Mouse (Mus musculus): ENCODE data around the gene Insyn1. TPM values are rescaled to one million over a fixed set of nuclear protein-coding genes. Genes with fewer than 3 reads are reported as not detected.
A peak's percentile ranks its signal among the peaks of the same experiment; 100 is the strongest.

The Insyn1 gene
- total RNA-seq, 2 experiments from 2014 or later: 10.7 to 11.1 TPM

DNA sequence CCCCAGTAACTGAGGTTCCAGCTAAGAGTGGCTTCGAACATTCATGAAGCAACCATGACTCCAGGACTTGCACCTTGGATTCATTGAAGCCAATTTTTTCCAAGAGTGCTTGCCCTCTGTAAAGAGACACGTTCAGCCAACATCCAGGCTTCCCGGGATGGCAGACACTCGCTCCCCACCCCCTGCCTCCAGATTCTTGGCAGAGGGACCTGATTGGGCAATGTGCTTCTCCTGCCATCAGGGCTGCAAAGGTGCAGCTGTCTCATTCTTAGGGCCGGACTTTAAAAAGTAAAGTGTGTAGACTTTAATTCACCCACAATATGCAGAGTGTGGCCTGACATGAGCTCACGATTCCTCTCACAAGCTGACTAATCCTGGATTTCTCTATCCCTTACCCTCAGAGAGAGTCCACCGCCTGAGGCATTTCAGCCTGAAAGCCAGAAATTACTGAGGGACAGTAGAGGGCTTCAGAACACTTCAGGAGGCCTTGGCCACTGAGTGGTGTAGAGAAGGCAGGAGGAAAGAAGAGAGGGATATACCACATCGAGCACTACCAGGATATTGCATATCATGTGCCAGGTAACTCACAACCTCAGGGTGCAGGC lies 15.1 kb upstream of the Insyn1 start:
- DNase-seq: no peak
- intact Hi-C loops (cut with DNase I): no loop called here

DNA sequence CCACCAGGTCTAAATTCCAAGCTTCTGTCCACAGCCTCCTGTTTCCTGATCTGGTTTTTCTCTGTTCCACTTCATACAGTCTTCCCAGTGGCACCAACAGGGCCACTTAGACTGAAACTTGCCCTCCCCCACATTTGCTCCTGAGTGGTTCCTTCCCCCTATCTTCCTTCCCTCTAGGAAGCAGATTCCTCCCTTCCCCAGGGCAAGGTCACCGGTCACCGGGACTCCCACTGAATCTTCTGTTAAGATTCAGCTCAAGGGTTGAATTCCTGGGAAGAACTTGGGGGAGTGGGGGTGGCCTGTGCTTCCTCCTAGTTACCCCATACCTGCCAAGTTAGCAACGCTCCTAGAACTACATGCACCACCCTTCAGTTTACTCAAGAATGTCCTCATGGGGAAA lies 1.3 kb upstream of the Insyn1 start:
- intact Hi-C loops (cut with DNase I): no loop called here
- no peak for DNase-seq

DNA sequence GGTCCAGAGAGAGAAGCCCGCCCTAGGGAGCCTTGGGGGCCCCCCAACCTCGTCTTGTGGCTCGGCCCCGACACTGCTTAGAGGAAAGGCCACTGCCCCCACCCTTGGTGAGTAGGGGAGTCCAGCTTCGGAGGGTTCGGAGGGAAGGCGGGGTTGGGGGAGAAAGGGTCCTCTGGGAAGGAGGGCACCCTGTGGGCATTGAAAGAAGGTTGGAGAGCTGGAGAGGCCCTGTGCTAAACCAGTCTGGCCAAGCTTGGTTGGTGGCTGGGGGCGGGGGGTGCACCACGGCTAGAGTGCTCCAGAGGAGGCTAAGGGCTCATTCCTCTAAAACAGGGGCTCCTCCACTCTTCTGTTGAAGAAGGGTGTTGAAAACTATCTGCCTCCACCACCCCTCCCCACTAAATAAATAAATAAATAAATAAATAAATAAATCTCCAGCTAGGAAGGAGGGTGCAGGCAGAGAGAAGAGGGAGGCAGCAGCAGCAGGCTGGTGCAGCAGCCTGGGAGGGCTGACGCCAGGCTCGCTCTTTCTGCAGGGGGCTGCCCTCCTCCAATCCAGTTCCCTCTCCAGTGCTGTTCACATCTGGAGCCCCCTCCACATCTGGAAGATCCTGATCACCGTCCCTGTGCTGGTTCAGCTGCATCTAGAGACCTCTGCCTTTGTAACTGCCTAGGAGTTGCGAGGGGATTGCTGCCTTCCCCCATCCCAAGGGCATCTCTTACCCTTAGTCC lies 896 bp downstream of the Insyn1 start:
- peak in 1 of 2 experiments; percentile 11 for DNase-seq
- intact Hi-C loops (cut with DNase I): no loop called here

DNA sequence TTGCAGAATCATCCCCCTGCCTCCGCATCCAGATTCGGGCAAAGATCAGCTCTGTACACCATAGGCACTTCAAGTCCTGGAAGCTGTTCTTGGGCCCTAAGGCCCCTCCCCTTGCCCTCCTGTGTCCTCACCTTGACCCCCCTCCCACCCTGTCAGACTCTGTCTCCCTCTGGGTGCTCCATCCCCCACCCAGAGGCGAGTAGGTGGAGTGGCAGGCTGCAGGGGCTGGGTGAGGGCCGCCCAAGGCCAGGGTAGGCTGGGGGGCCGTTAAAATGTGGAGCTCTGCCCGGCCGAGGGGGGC lies 1.4 kb downstream of the Insyn1 start:
- DNase-seq: no peak
- intact Hi-C loops (cut with DNase I): no loop called here

DNA sequence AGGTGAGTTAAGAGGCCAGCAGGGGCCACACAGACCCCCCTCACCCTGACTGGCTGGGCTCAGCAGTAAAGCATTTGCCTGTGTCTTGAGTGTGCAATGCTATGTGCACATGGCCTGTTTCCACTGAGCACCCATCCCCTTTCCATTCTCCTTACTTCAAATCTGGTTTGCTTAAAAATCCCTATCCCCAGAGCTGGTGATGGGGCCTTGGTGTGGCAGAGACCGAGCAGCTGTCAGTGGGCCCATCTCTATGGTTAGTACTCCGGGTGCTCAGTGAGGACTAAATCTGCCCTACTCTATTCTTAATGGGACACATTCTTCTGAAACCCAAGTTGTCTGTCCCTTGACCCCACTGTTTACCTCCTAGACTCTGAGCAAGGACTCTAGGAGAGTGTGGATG lies 2.0 kb downstream of the Insyn1 start:
- intact Hi-C loops (cut with DNase I): no loop called here
- DNase-seq: no peak

DNA sequence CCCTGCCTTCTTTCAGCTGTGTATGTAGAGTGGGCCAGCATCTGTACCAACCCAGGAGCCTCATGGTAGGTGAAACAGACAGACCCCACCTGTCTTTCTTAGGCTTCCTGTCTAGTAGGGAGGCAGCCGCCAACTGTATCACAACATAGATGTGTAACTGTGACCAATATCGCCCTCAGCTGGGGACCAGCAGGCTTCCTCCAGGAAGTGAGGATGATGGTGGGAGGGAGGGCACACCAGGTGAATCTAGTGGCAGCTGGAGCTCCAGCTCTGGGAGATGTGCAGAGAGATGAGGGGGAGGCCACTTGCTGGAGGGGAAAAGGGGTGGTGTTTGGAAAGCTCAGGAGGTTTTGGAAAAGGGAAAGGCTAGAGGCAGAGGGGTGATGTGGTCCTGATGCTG lies 6.6 kb downstream of the Insyn1 start:
- DNase-seq: no peak
- intact Hi-C loops (cut with DNase I): no loop called here

DNA sequence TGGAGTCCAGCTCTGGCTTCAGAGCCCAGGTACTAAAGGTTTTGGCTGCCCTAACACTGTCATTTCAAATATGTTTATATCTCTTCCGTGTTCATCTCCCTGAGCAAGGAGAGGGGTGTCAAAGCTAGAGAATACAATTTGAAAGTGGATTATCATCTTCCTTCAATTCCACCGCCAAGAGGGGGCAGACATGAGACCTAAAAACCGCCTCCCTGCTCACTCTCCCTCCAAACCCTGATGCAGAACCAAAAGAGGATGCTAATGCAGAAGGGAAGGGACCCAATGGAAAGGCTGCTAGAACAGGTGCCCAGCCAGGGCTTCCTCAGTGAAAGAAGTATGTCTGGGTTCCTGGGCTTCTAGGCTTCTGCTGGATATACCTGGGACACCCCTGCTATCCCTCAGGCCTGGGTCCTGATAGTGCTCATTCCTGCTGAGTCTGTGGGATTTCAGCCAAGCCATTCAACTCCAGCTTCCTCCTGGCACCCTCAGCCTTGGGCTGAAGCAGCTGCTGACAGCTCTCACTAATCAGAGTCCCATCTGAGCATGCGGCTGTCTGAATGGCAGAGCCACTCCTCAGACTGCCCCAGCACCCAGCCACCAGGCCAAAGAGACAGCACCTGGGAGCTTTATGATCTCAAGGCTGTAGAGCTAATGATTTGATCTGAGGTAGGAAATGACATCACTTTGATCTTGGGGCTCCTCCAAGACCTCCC lies 8.2 kb downstream of the Insyn1 start:
- DNase-seq: peak in 1 of 2 experiments; percentile 26

DNA sequence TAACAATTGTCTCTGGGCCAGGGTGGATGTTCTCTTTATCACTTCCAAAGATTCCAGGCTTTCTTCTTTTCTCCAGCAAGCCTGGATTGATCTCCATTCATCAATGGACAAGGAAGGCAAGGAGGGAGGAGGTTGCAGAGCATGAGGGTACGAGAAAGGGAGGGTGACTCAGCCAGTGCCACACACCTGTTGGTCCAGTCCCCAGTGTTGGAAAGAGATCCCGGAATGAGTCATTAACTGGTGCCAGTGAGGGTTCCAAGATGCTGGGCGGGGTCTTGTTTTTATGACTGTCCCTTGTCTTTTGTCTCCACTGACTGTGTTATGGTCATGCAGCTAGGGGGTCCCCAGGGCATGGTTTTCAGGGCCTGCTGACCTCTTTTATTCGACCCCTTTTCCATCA lies 9.5 kb downstream of the Insyn1 start:
- no peak for DNase-seq
- intact Hi-C loops (cut with DNase I): no loop called here

More for the DNA sequence above, 8.2 kb downstream of the Insyn1 start:
- intact Hi-C loops (cut with DNase I): no loop called here

DNA sequence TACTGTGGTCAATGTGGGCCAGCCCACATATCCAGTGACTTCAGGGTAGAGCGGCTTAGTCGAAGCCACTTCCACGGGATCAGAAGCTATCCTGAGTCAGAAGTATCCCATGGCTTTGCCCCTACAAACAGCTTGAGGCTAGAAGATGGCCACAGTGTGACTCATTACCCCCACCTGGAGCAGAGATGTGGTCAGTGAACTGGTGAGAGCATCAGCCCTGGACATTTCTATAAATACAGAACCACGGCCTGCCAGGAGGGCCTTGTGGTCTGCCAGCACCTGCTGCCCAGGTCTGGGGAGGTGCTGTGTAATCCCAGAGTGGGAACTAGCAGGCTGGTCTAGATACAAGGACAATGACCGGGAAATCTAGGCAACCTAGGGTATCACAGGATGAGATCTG lies 12.5 kb downstream of the Insyn1 start:
- intact Hi-C loops (cut with DNase I): no loop called here
- no peak for DNase-seq

DNA sequence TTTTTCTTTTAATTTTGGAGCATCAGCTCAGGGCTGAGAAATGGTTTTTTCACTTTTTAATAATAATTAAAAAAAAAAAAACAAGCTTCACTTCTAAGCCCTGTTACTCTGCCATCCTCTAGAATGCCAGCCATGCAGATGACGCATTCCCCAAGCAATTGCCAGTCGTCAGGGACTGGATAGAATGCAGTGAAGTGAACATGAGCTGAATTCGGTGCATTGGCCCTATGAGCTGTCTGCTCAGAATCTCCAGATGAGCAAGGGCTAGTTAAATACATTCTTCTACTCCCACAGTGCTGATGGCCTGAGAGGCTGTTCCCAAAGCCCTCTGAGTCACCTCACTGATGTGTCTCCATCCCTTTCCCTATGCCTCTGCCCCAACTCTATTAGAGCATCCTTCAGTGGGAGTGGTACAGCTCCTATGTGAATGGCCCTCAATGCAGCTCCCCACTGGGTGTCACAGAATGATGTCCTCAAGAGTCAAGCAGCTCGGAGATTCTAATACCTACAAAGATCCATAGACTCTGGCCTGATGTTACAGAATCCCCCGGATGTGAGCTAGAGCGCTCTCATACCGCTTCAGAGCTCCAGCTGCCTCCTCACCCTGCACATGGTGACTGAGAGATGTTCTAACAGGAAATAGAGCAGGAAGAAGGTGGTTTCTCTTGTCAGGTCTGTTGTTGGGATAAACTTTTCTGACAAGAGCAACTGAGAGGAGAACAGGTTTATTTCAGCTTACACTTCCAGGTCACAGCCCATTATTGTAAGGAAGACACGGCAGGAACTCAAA lies 19.0 kb downstream of the Insyn1 start:
- DNase-seq: no peak
- intact Hi-C loops (cut with DNase I): no loop called here

DNA sequence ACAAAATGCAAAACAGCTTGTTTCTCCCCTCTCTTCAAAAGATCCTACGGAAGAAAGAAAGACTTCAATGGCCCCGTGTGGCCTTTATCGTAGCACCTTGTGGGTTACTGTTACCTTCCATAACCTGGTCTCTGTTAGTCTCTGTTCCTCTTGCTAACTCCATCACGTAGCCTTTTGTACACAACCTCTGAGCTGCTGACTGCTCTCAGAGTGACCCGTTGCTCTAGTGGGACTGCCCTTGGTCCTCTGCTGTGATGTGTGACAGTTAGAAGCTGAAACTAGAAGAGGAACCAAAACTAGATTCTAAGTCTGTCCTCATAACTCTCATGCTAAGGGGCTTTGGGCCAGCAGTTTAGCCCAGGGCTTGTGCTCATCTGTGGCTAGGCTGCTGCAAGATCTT lies 22.0 kb downstream of the Insyn1 start:
- DNase-seq: no peak
- intact Hi-C loops (cut with DNase I): no loop called here

DNA sequence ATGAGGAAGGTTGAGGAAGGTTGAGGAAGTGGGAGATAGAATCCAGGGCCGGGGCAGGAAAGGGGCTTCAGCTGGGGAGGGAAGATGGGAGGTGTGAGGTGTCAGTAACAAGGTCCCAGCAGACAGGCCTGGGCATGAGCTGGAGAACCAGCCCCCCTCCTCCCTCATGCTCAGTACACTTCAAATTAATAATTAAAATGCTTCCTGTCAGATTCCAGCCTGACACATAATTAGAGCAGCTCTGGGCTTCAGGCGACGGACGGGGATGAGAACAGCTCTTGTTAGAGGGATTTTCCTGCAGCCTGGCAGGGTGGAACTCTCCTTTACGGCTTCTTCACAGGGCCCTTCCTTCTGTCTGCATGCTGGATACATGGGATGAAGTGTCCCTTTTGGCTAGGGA lies 25.3 kb downstream of the Insyn1 start:
- intact Hi-C loops (cut with DNase I): no loop called here
- no peak for DNase-seq

DNA sequence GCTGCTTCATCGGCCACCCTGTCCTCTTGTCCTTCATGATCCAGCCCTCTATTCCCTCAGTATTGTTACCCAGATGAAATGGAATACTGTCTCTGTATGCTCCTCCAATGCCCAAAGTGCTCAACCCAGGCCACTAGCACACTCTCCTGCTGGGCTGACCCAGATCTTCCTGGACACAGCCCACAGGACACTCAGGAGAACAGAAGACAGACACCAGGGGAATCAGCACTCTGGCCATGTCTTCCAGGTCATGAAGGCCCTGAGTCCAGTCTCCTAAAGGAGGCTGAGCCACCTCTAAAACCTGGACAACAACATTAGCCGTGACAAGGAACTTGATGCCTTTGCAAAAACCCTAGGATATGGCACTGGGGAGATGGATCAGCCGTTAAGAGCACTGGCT lies 28.1 kb downstream of the Insyn1 start:
- intact Hi-C loops (cut with DNase I): no loop called here
- DNase-seq: no peak

DNA sequence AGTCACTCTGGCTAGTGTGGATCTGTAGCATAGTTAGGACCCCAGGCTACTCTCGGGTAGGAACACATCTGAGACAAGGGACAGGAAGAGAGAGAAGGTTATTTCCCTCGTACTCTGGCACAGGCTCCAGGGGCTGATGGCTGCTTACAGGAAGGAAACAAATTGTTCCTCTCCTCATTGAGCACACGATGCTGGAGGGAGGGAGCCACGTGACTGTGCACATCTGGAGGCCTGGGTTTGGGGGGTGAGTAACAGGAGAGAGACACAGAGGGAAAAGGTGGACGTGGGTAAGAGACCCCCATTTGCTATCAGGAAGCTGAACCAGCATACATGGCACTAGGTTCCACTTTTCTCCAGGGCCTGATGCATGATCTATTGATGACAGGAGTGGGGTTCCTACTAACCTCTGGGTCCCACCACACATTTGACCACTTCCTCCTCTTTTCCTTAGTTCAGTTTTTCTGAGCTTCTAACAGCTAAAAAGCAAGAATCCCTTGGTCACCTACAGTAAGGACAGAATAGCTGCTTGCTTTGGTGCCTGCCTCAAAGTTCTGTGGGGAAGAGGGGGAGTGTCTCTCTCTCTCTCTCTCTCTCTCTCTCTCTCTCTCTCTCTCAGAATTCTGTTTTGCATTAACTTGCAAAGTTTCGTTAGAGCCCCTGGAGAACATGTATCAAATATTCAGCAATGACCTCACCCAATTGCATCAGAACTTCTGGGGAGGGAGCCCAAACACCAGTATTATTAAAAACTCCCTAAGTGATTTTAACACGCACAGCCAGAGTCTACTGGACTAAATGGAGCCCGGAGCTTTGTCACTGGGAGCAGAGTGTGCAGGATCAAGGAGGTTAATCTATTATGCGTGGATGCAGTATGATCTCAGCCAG lies 29.7 kb downstream of the Insyn1 start:
- no peak for DNase-seq
- intact Hi-C loops (cut with DNase I): no loop called here

DNA sequence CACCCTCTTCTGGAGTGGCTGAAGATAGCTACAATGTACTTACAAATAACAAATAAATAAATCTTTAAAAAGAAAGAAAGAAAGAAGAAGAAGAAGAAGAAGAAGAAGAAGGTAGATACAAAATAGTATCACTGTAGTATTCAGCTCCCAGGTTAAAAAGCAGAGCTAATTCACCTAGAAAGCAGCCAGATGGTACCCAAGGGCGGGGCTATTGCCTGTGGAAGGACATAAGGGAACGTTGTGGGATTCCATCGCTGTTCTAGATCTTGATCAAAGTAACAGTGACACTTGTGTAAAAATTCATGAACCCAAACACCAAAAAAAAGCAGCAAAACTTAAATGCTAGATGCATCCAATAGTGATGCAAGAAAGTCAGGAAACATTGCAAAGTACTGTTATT lies 31.6 kb downstream of the Insyn1 start:
- intact Hi-C loops (cut with DNase I): no loop called here
- DNase-seq: no peak

DNA sequence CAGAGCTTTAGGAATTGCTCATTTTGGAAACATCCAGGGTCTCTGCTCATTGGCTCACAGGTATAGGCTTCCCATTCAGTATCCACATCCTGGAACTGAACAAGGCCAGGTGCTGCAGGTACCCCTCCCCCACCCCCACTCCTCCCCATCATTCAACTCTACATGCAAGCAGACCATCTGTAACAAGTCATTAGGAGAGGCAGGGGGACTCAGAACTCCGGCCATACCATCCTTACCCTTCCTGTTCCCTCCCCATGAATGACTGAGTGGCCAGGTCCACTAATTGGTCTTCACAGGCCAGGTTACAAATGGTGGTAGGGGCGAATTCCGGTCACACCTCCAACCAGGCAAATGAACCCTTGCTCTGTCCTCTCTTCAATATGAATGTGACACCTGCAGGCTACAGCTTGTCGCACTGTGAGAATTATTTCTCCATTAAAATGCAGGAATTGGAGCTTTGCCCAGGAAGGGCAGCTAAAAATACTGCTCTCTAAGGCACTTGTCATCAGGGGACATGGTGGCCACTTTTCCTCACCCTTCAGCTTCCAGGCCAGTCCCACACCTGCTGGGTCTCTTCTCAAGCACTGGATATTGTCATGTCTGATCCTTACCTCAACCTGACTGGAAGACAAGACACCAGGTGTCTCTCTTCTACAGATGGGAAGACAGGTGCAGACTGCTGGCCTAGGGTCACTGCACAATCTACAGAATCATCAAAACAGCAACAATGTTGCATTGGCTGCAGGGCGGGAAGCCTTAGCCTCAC lies 32.6 kb downstream of the Insyn1 start:
- intact Hi-C loops (cut with DNase I): no loop called here
- peak; percentile 25 to 52 for DNase-seq

DNA sequence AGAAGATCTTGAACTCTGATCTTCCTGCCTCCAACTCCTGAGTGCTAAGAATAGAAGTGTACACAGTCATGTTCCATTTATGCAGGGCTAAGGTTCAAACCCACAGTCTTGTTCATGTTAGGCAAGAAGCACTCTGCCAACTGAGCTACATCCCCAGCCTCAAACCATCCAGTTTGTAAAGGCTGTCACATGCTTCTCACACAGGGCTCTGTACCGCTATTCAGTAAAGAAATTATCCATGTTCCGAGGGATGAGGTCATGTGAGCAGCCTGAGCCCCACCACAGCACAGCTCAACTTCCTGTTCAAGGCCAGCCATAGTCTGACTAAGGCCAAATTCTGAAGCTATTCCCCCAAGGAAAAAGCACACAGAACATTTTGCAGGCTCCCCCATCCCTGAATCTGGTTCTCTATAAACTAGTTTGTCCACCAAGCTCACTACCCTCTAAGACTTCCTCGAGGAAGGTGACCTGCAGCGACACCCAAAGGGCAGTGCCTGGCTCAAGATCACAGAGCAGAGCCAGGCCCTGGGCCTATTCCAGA lies 33.5 kb downstream of the Insyn1 start:
- DNase-seq: no peak
- intact Hi-C loops (cut with DNase I): no loop called here

DNA sequence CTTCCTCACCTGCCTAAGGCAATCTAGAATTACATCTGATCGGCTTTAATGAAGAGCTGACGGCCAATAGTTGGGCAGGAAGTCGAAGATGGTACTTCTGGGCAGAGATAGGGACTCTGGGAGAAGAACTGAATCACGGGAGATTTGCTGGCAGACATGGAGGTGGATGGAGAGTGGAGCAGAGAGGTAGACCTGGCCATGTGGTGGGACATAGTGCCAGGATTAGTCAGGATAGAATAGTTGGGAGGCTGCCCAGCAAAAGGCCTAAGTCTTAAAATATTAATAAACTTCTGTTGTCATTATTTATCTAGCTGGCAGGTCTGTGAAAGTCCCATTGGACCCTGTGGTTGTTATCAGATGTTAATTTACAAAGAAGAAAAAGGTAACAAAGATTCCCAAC lies 36.7 kb downstream of the Insyn1 start:
- intact Hi-C loops (cut with DNase I): no loop called here
- no peak for DNase-seq

DNA sequence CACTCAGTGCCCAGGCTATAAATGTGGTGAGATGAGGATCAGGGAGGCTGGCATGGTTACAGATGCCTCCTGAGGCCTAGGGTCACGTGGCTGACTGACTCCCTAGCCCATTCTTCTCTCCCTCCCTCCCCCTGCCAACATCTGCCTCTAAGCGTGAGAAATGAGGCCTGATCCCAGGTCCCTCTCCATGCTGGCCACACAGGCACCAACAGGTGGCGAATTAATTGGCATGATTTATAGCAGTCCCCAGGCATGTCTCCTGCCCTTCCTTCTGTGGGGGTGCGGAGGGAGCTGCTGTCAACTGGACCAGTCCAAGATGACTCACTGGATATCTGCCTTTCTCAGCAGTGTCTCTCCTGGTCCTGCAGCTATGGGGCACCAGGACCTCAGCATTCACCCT lies 39.4 kb downstream of the Insyn1 start:
- intact Hi-C loops (cut with DNase I): no loop called here
- DNase-seq: no peak

Data from heart, postnatal 14 days (tissue).